Mouse (Mus musculus) embryo, embryonic 11.5 days (tissue): ENCODE results near the gene Epha1.
A peak's percentile ranks its signal among the peaks of the same experiment; 100 is the strongest.

Experiments
- DNase-seq: peaks from one replicate; pipeline ENCODE4 v3.0.0-alpha.2; 2012; ENCODE audit warnings: low read depth, low spot score

Gene Epha1

DNA sequence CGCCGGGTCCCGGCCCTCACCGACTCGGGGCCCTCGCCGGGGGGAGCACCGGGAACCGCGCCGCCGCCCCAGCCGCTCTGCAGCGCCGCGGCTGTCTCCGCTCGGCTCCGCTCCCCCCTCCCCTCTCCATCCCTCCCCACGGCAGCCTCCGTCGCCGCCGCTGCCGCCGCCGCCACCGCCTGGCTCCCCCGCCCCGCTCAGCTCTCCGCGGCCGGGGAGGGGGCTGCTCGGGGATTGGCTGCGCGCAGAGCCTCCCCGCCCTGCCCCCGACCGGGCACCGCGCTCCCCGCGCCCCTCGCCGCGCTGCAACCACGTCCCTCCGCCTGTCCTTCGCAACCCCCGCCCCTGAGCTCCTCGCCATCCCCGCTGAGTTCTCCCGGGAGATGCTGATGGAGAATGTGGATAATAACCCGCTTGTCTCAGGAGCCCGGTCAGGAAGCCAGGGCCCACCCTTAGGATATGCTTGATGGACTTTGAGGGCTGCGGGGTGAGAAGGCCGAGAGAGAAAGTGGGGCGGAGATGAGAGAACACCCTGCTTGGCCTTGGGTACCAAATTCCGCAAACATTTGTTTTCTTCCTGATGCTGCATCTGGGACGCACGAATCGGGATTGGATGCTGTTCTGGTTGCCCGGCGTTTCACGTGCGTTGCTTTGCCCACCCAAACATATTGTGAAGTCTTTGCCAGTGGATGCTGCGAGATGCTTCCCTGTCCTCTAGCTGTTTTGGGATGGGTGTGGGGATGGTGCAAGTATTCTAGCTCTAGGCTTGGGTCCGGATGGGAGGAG, 48.4 kb downstream of the Epha1 start, which contains the start of gene Fam131b:
Gene Fam131b (minus strand): TSS at position 162 of the 786 bp plus-strand sequence.
- peak; percentile 23 for DNase-seq

DNA sequence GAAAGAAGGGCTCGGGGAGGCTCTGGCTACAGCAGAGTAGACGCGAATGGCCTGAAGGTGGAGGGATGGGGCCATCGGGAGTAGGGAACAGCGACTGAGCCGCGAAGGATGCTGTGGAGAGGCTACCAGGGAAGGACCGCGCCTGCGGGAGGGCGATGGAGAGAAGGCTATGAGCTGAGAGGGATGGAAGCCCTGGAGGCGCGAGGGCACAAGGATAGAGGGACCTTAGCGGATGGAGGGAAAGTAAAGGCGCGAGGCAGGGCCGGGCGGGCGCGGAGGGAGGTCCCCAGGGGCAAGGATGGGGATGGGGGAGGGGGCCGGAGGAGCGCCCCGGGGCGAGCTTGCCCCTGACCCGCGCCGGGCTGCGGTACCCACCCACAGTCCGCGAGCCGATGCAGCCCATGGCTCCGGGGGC, 49.0 kb downstream of the Epha1 start:
- peak; percentile 11 for DNase-seq

DNA sequence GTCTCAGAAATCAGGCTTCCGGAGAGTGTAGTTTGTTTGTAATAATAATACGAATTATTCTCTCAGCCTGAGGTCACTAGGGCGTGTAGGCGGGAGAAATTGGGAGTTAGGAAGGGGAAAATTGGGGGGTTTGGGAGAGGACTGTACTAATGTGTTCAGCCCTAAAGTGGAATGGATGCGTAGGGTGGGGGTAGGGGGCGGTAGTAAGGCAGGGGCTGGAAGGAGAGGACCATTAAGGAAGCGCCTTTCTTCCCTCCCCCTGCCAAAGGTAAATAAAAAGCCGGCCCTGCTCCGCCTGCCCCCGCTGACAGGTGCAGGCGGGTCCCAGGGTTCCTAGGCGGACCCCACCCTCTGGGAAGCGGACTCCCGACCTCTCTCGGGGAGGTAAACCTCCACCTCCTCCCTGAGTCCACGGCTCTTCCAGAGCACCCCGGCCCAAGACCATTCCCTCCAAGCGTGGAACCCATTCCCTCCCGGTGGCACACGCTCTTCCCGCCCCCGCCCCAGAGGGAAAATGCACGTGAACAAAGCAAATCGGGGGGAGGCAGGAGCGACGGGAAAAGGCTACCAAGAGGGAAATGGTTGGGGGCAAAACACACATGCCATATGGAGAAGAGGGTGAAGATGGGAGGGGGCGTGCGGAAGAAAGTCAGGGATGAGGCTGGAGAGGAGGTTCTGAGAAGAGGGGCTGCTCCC, 49.5 kb downstream of the Epha1 start:
- no peak for DNase-seq

DNA sequence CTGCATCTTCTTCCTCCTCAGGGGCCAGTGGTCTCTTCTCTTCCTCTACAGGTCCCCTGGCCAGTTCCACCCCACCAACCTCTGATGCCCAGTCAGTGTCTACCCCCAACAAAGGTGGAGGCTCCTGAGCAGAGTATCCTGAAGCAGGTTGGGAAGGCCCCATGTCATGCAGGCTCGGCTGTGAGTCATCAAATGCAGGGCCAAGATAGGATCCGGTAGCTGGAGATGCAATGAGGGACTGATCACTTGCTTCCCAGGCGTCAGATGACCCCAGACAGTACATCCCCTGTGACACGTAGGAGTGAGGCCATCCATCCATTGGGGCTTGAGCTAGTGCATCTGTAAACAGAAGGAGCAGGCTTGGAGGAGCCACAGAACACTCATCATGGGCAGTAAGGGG, 54.8 kb downstream of the Epha1 start:
- DNase-seq: no peak

DNA sequence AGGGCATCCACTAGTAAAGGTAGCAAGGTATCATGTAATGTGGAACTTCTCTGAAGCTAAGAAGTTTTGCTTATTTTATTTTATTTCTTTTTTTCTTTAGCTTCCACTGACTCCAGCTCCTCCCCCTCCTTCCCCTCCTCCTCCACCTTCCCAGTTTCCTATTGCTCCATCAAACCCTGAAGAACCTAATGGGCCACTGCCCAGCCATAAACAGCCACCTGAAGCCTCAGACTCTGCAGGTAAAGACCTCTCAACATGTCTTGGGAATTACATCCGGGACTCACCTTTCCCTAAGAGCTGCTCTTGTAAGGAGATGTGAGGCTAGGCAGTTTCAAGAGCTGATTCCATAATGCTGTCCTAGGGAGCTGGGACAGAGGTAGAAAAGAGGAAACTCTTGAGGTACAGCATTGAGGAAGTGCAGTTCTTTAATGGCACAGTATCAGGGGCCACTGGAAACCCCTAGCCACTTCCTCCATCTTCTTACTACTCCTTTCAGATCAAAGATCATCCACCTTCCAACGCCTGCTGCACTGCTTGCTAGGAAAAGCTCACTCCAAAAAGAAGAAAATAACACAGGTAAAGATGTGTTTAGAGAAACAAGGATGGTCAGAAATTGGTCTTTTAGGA, 62.5 kb downstream of the Epha1 start:
- no peak for DNase-seq

DNA sequence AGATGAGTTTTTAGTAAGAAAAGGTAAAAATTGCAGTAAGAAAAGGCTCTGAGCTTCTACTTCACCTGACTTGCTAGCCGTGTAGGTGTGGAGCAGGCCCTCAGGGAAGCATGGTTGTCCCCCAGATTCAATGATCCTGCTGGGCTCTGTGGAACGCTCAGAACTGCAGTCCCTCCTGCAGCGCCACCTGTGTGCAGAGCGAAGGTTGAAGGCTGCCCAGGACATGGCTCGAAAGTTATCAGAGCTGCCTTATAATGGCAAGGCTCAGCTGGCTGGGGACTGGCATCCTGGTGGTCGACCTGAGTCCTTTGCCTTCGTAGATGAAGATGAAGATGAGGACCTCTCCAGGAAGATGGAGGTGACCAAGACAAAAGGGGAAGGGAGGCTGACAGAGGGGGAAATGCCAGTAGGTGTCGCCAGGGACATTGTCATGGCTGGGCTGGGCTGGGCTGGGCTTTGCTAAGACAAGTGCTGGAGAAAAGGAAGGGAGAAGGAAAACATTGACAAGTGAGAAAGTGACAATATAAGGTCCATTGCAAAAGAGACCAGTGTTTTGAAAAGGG, 63.2 kb downstream of the Epha1 start:
- DNase-seq: no peak
